Mouse (Mus musculus) embryonic facial prominence, embryonic 15.5 days (tissue): ENCODE measurements around the gene Defa2. TPM values are rescaled to one million over a fixed set of nuclear protein-coding genes. Genes with fewer than 3 reads are reported as not detected.
"Not testable (repeated sequence)": the region's sequence is repeated elsewhere in the genome, so short reads cannot be mapped to it uniquely, and the experiment has no call there.

Source experiments
- ATAC-seq: fragments of 200-750 bp; cut with Nextera tagmentation; 2 replicates; pipeline ENCODE4 v1.8.0; 2017; ENCODE audit warnings: low read depth, moderate TSS enrichment; ENCODE audit not compliant: insufficient number of reproducible peaks, low FRiP score, low TSS enrichment
- H3K27ac ChIP-seq: fragments of 300-500 bp; sonication (generic); replicated peaks from 2 replicates; pipeline ENCODE4 v1.5.1; 2015; ENCODE audit warnings: mild to moderate bottlenecking, inconsistent platforms
- H3K27me3 ChIP-seq: fragments of 300-500 bp; sonication (generic); 2 replicates; pipeline ENCODE4 v1.6.1; 2015; ENCODE audit warnings: inconsistent platforms
- H3K36me3 ChIP-seq: fragments of 300-500 bp; sonication (generic); 2 replicates; pipeline ENCODE4 v1.6.1; 2015; ENCODE audit warnings: mild to moderate bottlenecking, inconsistent platforms
- H3K4me1 ChIP-seq: fragments of 300-500 bp; sonication (generic); 2 replicates; pipeline ENCODE4 v1.6.1; 2015; ENCODE audit warnings: inconsistent platforms
- H3K4me2 ChIP-seq: fragments of 300-500 bp; sonication (generic); replicated peaks from 2 replicates; pipeline ENCODE4 v1.6.1; 2015; ENCODE audit warnings: mild to moderate bottlenecking, inconsistent platforms
- H3K4me3 ChIP-seq: fragments of 300-500 bp; sonication (generic); replicated peaks from 2 replicates; pipeline ENCODE4 v1.5.1; 2015; ENCODE audit warnings: mild to moderate bottlenecking, inconsistent platforms
- H3K9ac ChIP-seq: fragments of 300-500 bp; sonication (generic); 2 replicates; pipeline ENCODE4 v1.6.1; 2015; ENCODE audit warnings: inconsistent platforms
- H3K9me3 ChIP-seq: fragments of 300-500 bp; sonication (generic); replicated peaks from 2 replicates; pipeline ENCODE4 v1.6.1; 2016; ENCODE audit warnings: inconsistent platforms
- WGBS: fragments of 180-500 bp; shearing (Covaris S2); methylation state at CpG from one replicate; pipeline ENCODE4 v1.1.7; 2015; 5-methylcytosine and 5-hydroxymethylcytosine counted together
- polyA plus RNA-seq: library from polyadenylated mRNA; unstranded; fragments of >200 nt; fragmentation: Nextera tagmentation; extraction: Ambion mirVana; gene quantifications from 2 replicates; pipeline ENCODE4 v1.2.1, GENCODE M21; 2015

Defa2 gene
- polyA plus RNA-seq, result not detected in 2 replicates

DNA sequence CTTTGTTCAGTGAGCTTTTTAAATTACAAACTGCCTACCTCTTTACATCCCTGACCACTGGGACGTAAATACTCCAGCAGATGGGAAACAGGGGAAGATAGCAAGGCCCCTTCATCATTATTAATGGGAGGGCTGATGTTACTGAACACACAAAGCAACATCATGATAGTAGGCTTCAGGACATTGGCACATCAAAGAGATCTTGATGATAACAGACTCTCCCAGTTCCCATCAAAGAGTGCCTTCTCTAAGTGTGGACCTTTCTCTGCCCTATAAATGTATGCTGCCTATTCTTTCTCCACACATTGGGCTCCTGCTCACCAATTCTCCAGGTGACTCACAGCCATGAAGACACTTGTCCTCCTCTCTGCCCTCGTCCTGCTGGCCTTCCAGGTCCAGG lies at the start of gene Defa2:
Defa2 (plus strand) TSS at position 301 of the 400 bp plus-strand sequence.
- not testable (repeated sequence) for H3K4me2 ChIP-seq, ATAC-seq, H3K36me3 ChIP-seq, H3K9ac ChIP-seq, H3K4me3 ChIP-seq, H3K4me1 ChIP-seq, H3K9me3 ChIP-seq, H3K27ac ChIP-seq, H3K27me3 ChIP-seq
- no CpG with 5 or more reads among the region's 2 CpGs for WGBS

DNA sequence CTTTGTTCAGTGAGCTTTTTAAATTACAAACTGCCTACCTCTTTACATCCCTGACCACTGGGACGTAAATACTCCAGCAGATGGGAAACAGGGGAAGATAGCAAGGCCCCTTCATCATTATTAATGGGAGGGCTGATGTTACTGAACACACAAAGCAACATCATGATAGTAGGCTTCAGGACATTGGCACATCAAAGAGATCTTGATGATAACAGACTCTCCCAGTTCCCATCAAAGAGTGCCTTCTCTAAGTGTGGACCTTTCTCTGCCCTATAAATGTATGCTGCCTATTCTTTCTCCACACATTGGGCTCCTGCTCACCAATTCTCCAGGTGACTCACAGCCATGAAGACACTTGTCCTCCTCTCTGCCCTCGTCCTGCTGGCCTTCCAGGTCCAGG lies 13.2 kb downstream of the Defa2 start, which contains the start of gene Defa33:
Defa33 (plus strand) TSS at position 301 of the 400 bp plus-strand sequence.
- not testable (repeated sequence) for H3K4me2 ChIP-seq, H3K27ac ChIP-seq, H3K4me3 ChIP-seq, H3K4me1 ChIP-seq, H3K36me3 ChIP-seq, H3K9ac ChIP-seq, H3K9me3 ChIP-seq, ATAC-seq, H3K27me3 ChIP-seq
- no CpG with 5 or more reads among the region's 2 CpGs for WGBS

DNA sequence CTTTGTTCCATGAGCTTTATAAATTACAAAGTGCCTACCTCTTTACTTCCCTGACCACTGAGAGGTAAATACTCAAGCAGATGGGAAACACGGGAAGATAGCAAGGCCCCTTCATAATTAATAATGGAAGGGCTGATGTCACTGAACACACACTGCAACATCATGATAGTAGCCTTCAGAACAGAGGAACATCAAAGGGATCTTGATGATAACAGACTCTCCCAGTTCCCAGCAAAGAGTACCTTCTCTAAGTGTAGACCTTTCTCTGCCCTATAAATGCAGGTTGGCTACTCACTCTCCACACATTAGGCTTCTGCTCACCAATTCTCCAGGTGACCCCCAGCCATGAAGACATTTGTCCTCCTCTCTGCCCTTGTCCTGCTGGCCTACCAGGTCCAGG lies 48.8 kb downstream of the Defa2 start, which contains the start of gene Defa36:
Defa36 (plus strand) TSS at position 301 of the 400 bp plus-strand sequence.
- ATAC-seq, H3K4me2 ChIP-seq, H3K4me1 ChIP-seq, H3K27me3 ChIP-seq, H3K4me3 ChIP-seq, H3K36me3 ChIP-seq, H3K9ac ChIP-seq, H3K9me3 ChIP-seq, H3K27ac ChIP-seq: not testable (repeated sequence)
- no CpG with 5 or more reads among the region's 1 CpGs for WGBS

Other genes with a start within 250 kb of the Defa2 start
- gene Defa30, start 243.9 kb upstream of the Defa2 start, polyA plus RNA-seq, result not detected in 2 replicates
- not detected in 2 replicates for gene Defa22, start 216.2 kb upstream of the Defa2 start, polyA plus RNA-seq
- not detected in 2 replicates for gene Defa31, start 186.9 kb upstream of the Defa2 start, polyA plus RNA-seq
- gene Gm15293, start 177.0 kb upstream of the Defa2 start, polyA plus RNA-seq, result not detected in 2 replicates
- not detected in 2 replicates for gene Gm15292, start 128.8 kb upstream of the Defa2 start, polyA plus RNA-seq
- gene Defa27, start 63.0 kb upstream of the Defa2 start, polyA plus RNA-seq, result not detected in 2 replicates
- not detected in 2 replicates for gene Defa29, start 51.5 kb upstream of the Defa2 start, polyA plus RNA-seq
- gene Defa33, start 13.3 kb downstream of the Defa2 start, polyA plus RNA-seq, result not detected in 2 replicates
- gene Defa36, start 48.9 kb downstream of the Defa2 start, polyA plus RNA-seq, result not detected in 2 replicates
- not detected in 2 replicates for gene Gm7849, start 78.0 kb downstream of the Defa2 start, polyA plus RNA-seq
- gene Defa20, start 130.7 kb downstream of the Defa2 start, polyA plus RNA-seq, result not detected in 2 replicates
- not detected in 2 replicates for gene Defa32, start 150.5 kb downstream of the Defa2 start, polyA plus RNA-seq
- gene Defa37, start 186.9 kb downstream of the Defa2 start, polyA plus RNA-seq, result not detected in 2 replicates
- not detected in 2 replicates for gene Defa28, start 204.5 kb downstream of the Defa2 start, polyA plus RNA-seq
- gene Gm7861, start 216.0 kb downstream of the Defa2 start, polyA plus RNA-seq, result not detected in 2 replicates
- gene Defa26, start 239.7 kb downstream of the Defa2 start, polyA plus RNA-seq, result not detected in 2 replicates